18 mouse cellular contexts compared by ENCODE assay signal in the genomic region with DNA sequence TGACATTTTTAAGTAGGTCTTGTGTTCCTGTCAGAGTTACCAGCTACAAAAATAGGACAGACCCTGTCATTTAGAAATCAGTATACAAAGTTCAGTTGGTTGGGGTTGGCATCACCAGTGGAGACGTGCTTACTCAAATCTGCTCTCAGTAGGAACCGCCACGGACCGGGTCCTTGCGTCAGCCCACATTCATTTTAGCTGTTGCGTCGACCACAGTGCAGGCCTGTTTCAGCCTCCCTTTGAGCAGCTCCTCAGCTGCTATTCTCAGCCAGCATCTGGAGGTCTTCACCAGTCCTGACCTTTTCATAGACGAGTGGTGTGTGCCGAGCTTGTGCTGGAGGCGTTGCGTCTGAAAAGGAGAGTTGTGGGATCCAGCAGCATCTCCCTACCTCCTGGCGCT.
"Had no signal": no experiment of that assay in that cellular context is flagged by ENCODE, and none has a peak within 500 bp of the region (broad histone marks: within the 10 kb centered on the region; RNA-seq: fewer than 3 reads in every experiment).

No protein-coding gene starts in this region.

- H3K36me3 ChIP-seq: midbrain, embryonic 12.5 days; neural tube, embryonic 12.5 days had no signal

- H3K27ac ChIP-seq: midbrain, embryonic 10.5 days; midbrain, embryonic 12.5 days; neural tube, embryonic 12.5 days had no signal

- H3K4me3 ChIP-seq: midbrain, embryonic 10.5 days; midbrain, embryonic 12.5 days; myocyte; neural tube, embryonic 12.5 days had no signal

- H3K27me3 ChIP-seq: midbrain, embryonic 12.5 days; neural tube, embryonic 12.5 days had no signal

- H3K9ac ChIP-seq: lung, embryonic 14.5 days; midbrain, embryonic 12.5 days; neural tube, embryonic 12.5 days had no signal

- H3K4me2 ChIP-seq: lung, embryonic 14.5 days; midbrain, embryonic 12.5 days; neural tube, embryonic 12.5 days had no signal

- H3K4me1 ChIP-seq: midbrain, embryonic 12.5 days; neural tube, embryonic 12.5 days had no signal

- ATAC-seq: midbrain, embryonic 16.5 days had no signal

- DNase-seq: lung, adult 18-20 months; lung, embryonic 14.5 days; lung, postnatal 10 days; lung, postnatal 4 days; midbrain, embryonic 14.5 days; retina, postnatal 1 day; right cerebral cortex, adult 18-20 months; right cerebral cortex, postnatal 25 days; right cerebral cortex, postnatal 4 days; spleen, adult 18-20 months; thymus, adult 18-20 months; thymus, postnatal 14 days; thymus, postnatal 36 days had no signal

- H3K9me3 ChIP-seq: midbrain, embryonic 10.5 days; midbrain, embryonic 12.5 days; neural tube, embryonic 12.5 days had no signal
